Mouse (Mus musculus): ENCODE data around the gene Sarnp.

The Sarnp gene

DNA sequence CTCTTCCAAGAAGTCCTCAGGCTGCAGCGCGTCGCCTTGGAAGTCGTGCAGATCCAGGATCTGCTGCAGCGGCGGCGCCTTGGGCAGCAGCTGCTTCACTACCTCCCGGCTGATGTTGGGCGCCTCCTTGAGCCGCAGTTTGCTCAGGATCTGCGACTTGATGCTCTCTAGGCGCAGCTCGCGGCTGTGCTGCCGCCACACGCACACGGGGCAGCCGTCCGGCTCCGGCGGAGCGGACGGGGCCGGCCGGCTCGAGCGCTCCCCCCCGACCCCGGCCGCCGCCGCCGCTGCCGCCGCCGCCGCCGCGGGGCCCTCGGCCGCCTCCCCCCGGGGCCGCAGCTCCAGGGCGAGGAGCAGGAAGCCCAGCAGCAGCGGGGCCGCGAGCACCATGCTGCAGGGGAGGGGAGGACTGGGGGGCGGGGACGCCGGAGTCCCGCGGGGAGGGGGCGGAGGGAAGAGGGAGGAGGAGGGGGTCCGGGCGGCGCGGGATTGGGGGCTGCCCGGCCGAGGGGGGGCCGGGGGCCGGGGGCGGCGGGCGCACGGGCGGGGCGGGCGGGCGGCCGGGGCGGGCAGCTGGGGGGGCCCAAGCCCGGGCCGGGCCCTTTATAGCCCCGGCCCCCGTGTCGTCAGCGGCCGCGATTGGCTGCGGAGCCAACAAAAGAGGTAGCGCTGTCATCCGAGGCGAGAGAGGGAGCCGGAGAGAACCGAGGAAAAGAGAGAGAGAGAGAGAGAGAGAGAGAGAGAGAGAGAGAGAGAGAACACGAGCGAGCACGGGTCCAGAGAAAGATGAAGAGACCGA lies 74.4 kb downstream of the Sarnp start, which contains the start of gene Gdf11:
Gene Gdf11 (minus strand): TSS at position 423 of the 799 bp plus-strand sequence.
- DNase-seq (ENCODE audit: low read depth, low spot score) = peak; percentile 83

DNA sequence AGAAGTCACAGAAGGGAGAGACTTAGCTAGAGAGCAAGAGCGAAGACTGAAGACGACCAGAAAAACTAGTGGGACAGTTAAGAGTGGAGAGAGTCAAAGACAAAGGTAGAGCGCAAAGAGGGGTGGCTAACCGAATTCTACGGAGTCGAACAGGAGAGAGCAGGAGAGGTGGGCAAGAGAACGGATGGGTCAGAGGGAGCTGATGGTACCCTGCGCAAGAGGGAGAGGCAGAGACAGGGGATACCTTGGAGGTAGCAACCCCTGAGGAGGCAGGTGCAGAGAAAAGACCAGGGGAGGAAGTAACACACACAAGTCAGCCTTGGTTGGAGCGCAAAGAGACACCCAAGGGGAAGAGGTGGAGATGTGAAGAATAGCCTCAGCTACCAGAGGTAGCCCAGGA lies 75.1 kb downstream of the Sarnp start:
- no peak for DNase-seq (ENCODE audit: low read depth, low spot score)

DNA sequence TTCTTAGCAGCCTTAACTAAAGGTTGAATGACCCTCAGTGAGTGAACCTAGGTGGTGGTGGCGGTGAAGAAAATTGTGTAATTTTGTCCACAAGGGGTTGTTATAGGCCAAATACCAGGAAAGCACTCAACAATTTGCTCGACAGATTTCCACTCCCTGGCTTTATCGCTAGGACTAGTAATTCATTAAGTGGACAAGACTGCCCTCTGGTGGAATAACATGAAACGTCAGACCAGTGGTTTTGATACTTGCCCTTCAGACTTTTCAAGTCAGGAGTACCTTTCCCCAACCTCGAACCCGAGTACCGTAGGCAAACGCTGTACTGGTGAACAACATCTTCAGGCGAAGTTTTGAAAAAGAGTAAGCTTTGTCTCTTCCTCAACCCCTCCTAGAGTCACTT lies 78.3 kb downstream of the Sarnp start:
- DNase-seq (ENCODE audit: low read depth, low spot score) = peak; percentile 91

DNA sequence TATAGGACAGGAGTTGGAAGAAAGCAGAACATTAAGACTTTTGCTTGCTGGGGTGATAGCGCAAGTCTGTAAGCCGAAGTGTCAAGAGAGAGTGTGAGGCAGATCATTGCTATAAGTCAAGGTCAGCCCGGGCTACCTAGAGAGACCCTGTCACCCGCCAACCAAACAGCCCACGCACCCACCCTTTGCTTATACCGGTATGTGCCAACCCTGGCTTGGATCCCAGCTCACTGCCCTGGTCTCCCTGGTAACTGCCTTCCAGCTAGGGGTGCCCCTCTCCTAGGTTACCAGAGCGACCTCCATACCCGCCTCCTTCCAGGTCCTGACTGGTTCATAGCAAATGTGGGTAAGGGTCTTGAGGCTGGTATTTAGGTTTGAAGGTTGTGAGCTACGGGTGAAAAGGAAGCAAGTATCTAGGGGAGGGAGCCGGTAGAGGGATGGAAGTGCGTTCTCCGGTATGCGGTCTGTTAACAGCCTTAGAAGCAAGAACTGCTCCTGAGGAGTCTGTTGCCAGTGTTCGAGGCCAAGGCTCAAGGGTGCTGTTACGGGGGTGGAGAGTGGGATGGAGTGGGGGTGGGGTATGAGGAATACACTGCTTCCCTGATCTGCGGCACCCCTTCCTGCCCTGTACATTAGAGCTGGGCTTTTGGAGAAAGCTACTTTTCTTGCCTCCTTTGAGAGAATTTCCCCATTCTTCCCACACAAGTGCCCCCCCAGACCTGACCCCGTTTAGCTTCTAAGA lies 79.0 kb downstream of the Sarnp start:
- DNase-seq (ENCODE audit: low read depth, low spot score) = no peak

DNA sequence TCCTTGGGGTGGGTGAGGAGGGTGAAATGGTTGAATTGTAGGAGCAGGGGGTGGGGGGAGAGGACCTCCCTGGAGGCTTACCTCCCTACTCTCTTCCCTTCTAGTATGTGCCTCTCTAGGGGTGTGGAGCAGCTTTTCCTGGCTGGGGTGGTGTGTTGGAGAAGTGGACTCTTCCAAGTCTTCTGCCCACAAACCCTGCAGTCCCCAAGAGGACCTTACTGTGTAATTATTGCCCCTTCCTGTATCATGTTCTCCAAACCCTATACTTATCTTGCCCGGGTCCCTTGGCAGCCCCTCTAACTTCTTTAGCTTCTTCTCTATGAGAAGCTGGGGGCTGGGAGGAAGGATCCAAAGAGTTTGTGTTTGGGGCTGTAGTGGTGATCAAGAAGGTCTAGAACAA lies 79.7 kb downstream of the Sarnp start:
- DNase-seq (ENCODE audit: low read depth, low spot score) = no peak

DNA sequence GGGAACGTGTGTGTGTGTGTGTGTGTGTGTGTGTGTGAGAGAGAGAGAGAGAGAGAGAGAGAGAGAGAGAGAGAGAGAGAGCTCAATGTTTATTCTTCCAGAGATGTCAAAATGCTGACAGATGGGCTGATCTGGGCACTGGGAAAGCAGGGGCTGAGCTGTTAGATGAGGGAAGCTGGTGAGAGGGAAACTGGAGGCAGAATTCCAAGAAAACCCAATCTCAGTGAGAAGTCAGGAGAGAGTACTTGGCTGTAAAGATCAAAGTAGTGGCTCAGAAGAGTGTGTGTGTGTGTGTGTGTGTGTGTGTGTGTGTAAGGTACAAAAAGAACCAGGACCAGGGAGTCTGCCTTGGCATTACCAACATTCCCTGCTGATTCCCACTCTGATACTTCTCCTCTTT lies 80.4 kb downstream of the Sarnp start:
- no peak for DNase-seq (ENCODE audit: low read depth, low spot score)

DNA sequence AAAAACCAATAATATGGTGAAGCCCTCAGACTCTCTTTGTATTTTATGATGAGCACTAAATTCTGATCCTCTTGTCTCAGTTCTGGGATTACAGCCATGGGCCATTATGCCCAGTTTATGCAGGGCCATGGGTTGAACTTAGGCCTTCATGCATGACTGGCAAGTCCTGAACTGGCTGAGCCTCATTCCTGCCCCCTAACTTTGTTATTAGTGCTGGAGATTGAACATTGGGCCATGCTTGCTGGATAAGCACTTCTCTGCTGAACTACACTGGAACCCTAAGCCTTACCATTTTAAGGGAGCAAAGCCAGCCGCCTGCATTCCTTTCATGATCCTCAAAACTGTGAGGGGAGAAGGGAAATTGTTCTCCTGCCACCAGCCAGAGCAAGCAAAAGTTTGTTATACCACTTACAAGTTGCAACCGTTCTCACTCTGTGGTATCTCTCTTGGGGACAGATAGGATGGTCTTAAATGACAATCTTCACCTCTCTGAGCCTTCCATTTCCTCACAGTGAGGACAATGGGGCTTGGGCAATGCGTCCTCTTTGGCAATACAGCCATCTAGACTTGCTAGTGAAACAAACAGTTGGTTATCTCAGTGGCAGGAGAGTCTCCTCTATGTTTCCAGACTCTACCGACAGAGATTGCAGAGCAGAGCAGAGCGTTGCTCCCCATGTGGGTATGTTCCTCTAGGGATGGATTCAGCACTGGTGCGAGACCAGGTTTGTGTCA lies 82.8 kb downstream of the Sarnp start:
- no peak for DNase-seq (ENCODE audit: low read depth, low spot score)

DNA sequence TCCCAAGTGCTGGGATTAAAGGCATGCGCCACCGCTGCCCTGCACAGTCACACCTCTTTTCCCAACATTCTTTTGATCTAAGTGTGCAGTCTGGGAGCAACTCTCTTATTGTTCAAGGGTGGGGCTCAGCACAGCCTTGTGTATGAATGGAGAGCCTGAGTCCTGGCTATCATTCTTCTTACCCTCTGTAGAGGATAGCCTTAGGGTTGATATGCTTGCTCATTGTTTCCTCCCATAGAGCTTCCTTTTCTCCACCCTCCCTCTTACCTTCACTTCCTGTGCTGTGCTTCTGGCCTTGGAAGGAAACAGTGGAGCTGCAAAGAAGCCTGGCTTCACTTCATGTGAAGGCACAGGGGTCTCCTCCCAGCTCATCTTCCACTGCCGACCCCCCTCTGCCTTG lies 83.6 kb downstream of the Sarnp start, which contains the start of gene Cd63:
Gene Cd63 (plus strand): TSS at position 292 of the 400 bp plus-strand sequence.
- DNase-seq (ENCODE audit: low read depth, low spot score) = peak; percentile 94

DNA sequence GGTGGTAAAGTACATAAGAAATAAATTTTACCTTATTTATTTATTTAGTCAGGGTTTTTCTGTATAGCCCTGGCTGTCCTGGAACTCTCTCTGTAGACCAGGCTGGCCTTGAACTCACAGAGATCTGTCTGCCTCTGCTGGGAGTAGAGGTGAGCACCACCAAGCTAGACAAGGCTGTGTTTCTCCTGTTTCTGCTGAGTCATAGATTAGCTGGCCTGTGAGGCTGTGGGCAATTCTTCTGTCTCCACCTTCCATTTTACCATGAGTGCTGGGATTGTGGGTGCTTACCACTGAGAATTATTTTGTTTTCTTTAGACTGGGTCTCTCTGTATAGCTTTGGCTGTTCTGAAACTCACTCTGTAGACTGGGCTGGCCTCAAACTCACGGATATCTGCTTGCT lies 84.3 kb downstream of the Sarnp start:
- DNase-seq (ENCODE audit: low read depth, low spot score) = peak; percentile 52

DNA sequence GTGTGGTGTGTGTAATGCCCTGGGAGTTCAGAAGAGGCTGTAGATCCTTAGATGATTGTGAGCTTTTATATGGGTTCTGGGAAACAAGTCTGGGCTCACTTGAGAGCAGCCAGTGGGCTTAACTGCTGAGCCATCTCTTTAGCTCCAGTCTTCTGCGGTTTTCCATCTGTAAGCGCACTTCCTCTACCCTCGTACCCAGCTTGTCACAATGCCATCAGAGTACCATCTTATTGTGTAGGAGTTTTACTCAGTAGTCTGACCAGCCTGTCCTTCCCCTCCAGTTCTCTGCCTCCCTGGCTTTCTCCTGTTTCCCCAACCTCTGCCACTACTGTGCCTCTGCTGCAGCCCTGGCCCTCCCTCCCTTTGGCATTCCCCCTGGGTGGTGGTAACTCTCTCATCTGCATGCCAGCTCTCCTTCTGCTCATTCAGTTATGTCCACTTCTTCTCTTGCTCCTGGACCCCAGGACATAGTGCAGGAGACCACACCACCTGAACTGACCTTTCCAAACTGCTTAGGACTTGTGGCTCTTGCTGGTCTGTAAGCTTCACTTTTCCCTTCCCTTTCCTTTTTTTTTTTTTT lies 85.4 kb downstream of the Sarnp start:
- DNase-seq (ENCODE audit: low read depth, low spot score) = no peak

DNA sequence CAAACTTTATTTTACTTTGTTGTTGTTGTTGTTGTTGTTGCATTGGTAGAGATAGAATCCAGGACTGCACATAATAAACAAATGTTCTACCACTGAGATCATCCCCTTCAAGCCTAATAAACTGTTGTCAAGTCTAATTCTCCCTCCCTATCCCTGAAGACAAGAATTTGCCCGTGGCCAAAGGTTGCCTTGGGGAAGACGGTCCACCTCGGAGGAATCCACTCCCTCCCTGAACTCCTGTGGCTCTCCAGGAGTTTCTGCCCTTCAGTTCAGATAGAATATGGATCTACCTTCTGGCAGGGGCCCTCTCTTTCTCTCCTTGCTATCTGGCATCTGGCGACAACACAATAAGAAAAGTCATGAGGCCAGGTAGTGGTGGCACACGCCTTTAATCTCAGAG lies 87.7 kb downstream of the Sarnp start:
- no peak for DNase-seq (ENCODE audit: low read depth, low spot score)

DNA sequence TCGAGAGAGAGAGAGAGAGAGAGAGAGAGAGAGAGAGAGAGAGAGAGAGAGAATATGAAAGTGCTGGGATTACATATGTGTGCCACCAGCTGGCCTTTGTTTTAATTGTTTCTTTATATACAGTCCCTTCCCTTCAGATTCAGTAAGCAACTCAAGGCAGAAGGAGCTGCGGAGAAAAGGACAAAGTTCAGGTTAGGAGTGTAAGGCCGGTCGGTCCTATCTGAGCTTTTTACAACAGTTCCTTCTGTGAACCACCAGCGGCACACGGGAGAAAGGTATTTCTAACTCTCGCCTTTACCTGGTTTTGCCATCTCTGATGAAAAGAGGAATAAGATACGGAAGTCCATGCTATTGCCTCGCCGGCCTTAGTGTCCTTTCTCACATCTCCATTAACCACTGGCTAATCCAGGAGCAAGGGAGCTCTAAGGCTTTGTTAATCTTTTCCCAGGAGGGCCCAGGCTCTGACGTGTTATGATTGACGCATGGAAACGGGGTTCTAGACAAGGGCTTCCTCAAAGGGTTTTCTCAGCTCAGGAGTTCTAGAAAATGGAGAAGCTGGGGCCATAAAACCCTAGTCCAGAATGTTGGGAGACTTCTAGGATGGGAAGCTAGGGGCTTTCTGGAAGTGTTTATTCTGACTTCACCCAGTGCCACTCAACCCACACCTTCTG lies 91.8 kb downstream of the Sarnp start:
- peak; percentile 50 for DNase-seq (ENCODE audit: low read depth, low spot score)

DNA sequence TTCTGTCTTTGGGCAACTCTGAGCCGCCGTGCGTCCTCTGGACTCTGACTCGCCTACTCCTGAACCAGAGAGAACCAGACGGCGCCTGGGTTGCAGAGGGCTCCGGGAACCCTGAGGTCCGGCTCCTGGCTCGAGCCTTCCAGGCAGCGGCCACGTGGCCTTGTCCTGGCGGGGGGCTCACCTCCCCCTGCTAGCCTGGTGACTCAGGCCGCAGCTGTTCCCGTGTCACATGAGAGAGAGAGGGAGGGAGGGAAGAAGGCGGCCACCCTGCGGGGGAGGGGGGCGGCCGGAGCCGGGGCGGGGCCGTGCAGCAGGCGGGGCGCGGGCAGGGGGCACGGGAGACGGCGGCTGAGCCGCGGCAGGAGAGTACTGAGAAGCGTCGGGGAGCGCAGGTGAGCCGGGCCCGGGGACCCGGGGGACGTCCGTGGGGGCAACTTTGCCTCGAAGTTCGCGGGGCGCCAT lies 92.5 kb downstream of the Sarnp start:
- DNase-seq (ENCODE audit: low read depth, low spot score) = peak; percentile 87

DNA sequence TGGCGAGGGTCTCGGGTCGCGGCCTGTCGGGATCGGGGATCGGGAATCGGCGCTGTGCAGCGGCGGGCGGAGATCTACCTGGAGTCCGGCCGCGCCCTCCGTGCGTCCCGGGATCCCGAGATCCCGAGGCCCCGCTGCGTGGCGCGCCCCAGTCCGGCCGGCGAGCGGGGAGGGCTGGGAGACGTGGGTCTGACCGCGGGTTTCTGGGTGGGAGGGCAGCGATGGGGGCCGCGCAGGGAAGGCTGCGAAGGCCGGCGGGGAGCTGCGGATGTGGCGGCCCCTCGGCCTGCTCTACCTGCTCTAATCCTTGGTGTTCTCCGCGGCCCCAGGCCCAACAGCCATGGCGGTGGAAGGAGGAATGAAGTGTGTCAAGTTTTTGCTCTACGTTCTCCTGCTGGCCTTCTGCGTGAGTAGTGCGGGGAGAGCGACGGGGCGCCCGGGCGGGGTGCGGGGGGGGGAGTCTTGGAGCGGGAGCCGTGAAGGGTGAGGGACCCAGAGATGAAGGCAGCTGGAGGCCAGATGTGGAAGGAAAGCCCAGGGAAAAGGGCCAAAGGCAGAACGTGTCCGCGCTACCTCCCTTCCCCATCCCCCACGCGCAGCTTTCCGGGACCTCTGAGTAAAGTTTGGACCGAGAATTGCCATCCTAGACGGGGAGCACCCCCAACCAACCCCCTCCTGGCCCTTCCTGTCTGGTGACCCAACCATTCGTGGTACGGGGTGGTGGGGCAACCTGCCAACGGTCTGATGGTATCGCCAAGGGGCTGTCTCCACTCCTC lies 93.1 kb downstream of the Sarnp start:
- peak; percentile 56 for DNase-seq (ENCODE audit: low read depth, low spot score)

DNA sequence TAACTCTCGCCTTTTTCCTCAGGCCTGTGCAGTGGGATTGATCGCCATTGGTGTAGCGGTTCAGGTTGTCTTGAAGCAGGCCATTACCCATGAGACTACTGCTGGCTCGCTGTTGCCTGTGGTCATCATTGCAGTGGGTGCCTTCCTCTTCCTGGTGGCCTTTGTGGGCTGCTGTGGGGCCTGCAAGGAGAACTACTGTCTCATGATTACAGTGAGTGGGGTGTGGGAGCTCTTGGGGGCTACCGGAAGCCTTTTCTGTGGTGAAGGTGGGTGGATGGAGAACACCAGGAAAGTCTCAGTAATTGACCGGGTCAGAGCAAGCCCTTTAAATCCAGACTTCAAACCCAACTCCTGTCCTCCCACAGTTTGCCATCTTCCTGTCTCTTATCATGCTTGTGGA lies 94.3 kb downstream of the Sarnp start:
- no peak for DNase-seq (ENCODE audit: low read depth, low spot score)

DNA sequence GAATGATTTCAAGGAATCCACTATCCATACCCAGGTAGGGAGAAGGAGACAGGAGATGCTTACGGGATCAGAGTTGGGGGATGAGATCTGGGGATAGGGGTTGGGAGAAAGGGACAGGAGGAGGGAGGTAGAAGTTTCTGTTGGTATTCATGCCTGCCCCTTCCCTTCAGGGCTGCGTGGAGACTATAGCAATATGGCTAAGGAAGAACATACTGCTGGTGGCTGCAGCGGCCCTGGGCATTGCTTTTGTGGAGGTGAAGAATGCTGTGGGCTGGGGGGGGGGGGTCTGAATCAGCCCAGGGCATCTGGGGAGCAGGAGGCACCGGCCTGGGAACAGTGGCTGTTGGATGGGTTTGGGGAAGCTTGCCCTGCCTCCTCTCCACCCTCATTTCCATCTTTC lies 95.1 kb downstream of the Sarnp start:
- DNase-seq (ENCODE audit: low read depth, low spot score) = no peak

DNA sequence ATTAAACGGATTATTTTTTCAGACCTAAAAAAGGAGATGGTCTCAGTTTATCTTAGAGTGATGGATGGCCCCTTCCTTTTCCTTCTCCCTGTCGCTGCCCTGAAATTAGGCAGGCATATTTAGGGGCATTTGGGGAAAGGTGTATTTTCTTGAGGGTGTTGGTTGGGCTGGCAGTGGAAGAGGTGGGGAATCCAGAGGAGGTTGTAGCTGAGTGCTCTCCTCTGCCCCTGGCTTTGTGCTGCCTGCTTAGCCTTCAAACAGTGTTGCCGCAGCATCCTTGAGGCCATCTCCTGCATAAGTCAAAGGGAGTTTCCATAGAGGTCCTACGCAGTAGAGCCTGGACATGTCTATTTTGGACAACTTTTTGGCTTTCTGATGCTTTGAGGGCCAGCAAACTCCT lies 95.7 kb downstream of the Sarnp start:
- no peak for DNase-seq (ENCODE audit: low read depth, low spot score)

DNA sequence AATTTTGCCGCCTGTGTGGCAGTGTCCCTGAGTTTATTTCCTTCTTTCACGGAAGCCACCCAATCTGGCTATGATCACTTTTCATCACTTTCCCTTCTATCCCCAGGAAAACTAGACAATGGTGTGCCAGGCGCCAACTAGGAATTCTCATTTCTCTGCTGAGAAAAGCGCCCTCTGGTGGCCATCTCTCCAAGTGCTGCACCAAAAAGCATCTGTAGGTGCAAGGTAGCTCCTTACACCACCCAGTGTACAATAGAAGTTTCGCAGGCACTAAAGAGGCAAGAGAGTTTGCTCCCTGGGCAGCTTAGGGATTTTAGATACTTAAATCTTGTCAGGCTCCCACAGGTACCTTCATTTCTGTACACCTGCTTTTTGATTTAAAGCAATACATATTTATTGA lies 96.1 kb downstream of the Sarnp start:
- DNase-seq (ENCODE audit: low read depth, low spot score) = peak; percentile 94

DNA sequence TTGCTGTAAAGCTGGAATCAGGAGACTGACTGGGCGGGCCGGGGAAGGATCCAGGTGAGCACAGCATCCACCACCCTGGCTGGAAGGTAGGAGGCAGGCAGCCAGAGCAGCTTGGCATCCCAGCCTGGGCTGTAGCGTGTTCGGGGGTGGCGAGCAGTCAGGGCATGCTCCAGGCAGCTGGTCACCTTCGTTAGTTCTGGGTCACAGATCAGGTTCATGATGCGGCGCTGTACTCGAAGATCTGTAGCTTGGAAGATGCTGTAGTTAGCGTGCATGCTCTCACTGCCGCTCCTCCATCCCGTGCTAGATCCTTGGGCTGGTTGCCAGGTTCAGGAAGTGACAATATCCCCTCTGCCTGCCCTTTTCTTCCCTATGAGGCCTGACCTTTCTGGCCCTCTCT lies 96.6 kb downstream of the Sarnp start:
- no peak for DNase-seq (ENCODE audit: low read depth, low spot score)

DNA sequence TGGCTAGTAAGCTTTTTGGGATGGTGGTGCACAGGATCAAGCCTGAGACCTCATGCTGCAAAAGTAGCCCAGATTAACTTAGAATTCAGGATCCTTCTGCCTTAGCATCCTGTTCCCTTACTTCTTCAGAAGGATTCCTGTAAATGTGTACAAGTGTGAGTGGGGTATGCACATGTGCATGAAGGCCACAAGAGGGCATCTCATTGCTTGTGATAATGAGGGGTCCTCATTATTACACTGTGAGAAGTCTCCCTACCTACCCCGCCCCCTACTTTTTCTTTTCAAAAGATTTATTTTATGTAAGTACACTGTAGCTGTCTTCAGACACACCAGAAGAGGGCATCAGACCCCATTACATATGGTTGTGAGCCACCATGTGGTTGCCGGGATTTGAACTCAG lies 98.4 kb downstream of the Sarnp start:
- no peak for DNase-seq (ENCODE audit: low read depth, low spot score)

DNA sequence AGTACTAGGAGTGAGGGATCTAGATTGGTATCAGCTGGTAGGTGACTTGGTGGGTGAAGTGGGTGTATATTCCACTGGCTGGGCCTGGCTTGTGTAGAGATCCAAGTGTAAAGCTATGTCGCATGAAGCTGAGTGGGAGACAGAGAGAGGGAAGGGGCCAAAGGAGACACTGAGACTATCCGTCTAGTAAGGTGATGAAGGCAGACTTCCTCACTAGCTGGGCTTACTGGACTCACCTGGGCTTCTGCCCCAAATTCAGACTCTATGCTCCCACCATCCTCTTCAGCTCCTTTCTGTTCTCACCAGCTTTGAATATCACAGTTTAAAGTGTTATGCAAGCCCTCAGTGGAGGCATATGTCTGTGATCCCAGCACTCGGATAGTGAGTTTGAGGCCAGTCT lies 99.5 kb downstream of the Sarnp start:
- no peak for DNase-seq (ENCODE audit: low read depth, low spot score)
